Mouse (Mus musculus) right cerebral cortex, postnatal 25 days (tissue): Measurements from ENCODE around the gene Agap1.
A peak's percentile ranks its signal among the peaks of the same experiment; 100 is the strongest.

ENCODE experiments used
- DNase-seq: peaks from one replicate; pipeline ENCODE4 v3.0.0; 2022

The Agap1 gene

DNA sequence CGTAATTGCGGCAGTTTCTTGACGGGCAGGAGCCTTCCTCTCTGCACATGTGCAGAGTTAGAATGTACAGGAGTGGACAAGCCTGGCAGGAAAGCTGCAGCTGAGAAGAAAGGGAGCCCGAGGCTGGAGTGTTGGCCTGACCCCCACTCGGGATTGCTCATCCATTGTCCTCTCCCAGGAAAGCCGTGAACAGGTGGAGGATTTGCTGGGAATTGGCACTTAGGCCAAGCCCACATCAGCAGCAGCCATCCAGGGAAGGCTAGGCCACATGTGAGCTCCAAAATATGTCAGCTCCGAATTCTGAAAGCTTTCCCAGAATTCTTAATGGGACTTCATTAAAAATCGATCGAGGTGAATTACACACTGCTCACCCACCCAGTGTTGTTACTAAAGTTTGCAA lies 270.4 kb downstream of the Agap1 start:
- no peak for DNase-seq

DNA sequence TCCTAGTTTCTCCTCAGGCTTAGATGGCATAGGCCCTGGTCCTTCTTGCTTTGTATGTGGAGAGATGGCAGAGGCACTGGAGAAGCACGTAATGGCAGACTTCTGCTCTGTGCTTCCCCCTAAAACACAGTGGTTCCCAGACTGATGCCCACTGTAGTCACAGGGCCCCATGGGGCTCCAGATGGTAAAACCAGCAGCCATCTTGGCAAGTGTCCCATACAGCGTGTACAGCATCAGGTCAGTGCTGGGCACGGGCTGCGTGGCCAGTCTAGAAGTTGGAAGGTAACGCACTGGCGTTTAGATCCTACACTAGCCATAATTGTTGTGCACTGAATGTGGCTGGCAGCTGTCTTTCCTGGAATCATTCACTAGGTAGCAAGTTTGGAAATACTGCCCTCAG lies 273.9 kb downstream of the Agap1 start:
- no peak for DNase-seq

DNA sequence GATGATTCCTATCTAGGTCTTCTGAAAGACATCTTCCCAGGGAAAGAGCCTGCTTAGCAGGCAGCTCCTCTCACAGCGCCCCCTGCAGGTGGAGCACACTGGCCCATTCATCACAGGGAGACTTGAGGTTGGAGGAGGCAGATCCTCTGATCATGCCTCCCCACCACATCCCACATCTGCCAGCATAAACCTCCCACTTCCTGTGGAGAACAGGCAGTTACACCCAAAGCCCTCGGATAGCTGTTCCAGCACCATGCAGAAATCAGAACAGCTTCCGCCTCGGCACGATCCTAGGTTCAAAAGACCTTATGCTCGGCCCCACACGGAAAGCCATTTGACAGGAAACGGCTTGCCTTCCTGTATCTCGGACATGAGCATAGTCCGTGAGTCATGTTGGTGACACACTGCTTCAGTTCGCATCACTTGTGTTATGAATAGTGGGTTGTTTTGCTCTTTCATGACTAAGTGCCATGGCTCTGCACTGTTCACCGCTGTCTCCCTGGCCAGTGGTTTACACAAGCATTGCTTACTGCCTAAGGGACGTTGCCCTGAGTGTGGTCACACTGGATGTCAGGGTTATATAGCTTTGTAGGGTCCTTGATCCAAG lies 276.1 kb downstream of the Agap1 start:
- DNase-seq: no peak

DNA sequence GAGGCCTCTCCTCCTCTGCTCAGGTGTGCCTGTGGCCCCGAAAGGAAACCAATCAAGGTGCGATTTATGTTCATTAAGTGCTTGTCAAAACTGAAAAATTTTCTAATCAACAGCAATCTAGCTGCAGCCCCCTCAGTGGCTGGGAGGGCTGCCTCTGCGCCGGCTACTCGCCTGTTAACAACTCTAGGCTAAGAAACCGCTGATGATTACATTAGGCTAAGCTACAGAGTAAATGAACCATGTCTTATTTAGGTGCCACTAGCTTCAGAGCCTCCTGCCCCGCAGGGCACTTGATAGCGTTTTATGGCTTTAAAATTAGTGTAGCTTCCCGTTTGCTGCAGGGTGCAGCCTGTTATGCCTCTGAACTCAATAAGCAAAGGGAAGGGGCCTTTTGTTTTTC lies 279.8 kb downstream of the Agap1 start:
- no peak for DNase-seq

DNA sequence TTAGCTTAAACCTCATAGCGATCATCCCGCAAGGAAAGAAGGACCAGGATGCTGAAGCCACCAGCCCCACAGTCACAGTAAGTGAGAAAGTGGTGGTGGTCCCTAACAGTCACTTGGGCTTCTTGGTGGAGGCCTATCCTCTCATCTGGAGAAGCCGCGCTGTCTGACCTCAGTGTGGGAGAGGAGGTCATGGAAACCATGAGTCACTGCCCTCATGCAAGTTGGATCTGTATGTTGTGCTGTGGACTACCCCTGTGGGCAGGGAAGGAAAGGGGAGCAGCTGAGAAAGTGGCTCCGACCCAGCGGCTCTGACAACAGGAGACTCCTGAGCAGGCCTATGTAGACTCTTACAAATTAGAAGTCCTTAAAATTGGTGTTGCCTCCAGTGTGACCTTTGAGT lies 280.5 kb downstream of the Agap1 start:
- DNase-seq: no peak

DNA sequence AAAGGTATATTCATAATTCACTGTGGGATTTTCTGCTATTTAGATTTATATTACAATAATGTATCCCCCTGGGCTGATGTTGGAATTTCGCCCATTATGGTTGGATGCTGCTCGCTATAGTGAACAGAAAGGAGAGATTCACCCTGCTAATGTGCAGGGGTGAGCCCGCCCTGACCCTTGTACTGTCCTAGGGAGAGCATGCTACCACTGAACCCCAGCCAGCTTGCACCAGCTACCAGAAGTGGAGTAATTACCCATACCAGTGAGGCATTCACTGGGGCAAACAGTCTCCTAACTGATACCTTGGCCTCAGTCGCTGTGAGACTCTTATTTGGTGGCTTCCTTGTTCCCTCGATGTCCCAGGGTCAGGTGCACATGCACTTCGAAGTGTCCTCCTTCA lies 281.4 kb downstream of the Agap1 start:
- DNase-seq: no peak

DNA sequence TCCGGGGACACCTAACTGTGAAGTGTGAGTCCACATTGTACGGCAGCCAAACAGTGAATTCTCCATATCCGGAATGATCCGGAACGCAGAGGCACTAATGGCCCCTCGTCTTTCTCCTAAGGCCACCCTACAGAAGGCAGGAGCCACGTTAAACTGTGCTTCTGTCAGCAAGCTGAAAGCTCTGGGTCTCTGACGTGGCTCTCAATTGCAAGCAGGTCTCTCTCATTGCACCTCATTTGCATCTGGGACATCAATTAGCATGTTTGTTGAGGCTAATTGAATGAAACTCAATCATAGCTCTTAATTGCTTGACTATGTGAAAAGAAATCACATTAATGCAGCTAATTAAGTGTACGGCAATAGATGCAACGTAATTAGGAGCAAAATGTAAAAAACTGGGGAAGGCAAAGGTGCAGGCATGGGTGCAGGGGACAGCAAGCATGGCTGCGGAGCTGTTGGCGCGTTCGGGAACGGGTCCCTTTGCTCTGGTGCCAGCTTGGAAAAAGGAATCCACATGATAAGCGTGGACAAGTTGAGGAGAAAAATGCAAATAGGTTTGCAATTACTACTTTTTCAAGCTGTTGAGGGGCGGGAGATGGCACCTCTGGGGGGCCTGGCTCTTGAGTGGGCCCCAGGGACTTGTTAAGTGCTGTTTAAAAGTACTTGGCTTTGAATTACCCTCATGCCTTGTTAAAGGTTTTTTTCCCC lies 284.6 kb downstream of the Agap1 start:
- DNase-seq: no peak

DNA sequence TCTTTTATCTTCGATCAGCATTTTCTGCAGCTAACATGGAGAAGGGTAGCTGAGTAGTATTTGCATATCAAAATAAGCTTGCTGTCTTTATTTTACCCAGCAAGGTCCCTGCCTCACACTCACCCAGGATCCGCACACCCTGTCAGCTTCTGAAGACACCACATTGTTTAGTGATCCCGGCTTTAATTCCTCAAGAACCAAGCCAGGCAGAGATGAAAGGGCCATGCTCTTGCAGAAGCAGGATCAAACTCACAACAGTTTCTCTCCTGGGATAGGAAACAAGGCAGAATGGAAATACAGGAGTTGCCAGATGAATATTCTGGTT lies 285.1 kb downstream of the Agap1 start:
- no peak for DNase-seq

DNA sequence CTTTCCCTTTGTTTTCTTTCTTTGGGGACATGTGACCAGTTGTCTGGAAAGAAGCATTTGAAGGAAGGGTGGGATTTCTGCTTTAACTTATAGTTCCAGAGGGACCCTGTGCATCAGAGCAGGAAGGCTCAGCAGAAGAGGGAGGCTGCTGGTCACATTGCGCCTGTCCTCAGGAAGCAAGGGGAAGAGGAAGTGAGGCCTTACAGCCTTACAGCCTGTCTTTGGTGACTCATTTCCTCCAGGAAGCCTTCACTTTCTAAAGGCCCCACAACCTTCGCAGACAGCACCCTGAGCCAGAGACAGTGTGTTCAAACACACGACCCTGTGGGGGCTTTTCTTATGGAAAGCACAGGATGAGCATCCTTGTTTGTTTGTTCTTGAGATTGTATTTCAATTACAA lies 287.8 kb downstream of the Agap1 start:
- no peak for DNase-seq

DNA sequence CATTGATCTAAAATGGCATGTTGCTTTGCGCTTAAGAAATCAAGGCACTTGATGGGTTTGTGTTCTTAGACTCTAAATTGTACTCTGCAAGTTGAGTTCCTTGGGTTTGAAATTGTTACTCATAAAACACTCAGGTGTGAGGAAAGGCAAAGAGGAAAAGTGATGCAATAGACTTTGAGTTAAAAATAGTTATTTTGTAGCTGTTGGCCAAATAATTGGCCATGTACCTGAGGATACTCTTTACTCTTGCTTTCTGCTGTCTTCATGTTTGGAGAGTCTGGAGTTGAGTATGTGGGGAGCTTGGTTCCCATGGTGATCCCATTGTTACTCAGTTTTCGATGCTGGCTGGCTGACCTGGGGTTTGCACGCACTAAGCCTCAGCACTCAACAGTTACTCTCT lies 291.6 kb downstream of the Agap1 start:
- no peak for DNase-seq

DNA sequence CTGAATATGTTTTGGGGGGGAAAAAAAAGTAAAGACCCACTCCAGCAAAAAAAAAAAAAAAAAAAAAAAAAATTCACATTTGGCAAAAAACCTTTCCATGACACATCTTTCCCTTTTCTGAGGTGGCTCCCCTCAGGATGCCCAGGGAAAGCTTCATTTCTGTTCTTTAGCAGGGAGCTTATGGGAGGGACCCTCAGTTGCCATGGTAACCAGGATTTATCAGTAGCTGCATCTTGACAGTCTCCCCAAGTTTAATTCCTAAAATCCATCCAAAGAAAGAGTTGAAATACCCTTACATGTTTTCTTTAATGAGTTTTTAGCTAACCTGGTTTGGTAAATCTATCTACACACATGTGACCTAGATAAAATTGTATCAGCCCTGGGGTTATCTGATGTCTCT lies 295.1 kb downstream of the Agap1 start:
- no peak for DNase-seq

DNA sequence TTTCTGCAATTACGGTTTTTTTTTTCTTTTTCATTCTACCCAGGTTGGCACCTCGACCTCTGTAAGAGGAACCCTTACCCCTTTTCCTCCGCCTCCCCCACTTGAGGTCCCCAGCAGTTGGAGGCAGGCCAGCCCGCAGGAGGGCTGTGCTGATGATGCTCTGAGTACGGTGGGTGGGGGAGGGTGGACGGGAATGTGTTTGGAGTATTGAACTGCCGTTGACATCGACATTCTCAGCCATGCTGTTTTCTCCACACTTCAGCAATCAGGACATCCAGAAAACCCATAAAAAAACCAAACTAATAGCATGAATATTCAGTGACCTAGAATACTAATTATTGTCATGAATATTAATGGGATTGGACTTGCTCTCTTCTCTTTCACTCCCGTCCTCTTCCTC lies 295.9 kb downstream of the Agap1 start:
- DNase-seq: no peak

DNA sequence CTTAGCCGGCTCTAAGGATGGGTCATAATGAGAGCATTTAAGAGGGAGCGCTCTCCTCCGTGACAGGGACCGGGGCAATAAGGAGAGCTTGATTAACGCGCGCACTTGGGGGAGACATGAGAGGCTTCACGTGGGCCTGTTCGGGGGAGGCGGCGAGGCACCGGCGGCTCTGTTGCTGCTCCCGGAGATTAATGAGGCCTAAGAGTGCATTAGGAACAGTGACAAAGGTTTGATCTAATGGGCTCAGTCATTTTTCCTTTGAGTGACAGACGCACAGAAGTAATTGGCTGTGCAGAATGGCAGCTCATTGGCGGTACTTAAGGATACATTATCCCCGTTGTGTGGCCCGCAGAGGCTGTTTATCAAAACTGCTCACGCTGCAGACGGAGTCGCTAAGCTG lies 296.3 kb downstream of the Agap1 start:
- no peak for DNase-seq

DNA sequence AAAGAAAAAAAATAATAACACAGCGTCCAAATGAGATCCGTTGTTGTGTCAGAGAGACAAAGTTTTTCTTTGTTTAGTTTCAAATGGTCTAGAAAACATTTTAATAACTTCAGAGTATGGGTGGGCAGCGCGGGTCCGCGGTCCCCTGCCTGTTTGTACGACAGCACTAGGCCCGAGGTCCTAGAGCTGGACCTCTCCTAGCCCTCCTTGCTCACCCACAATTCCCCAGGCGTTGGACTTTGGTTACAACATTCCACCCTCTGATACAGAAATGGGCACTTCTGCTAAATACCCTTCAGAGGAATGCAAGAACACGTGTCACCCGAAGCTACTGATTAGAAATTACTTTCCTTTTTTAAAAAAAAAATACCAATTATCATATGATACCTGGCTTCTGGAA lies 296.7 kb downstream of the Agap1 start:
- no peak for DNase-seq

DNA sequence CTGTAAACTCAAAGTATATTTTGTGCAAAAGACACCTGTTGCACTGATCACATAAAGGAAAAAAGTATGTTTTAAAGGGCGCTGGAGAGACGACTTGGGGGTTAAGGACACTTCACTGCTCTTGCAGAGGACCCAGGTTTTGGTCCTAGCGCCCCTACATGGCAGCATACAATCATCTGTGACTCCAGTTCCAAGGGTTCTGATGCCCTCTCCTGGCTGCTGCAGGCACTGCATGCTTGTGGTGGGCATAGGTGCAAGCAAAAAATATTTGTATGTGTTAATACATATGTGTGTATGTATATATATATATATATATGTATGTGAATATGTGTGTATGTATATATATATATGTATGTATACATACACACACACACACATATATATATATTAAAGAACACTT lies 298.1 kb downstream of the Agap1 start:
- no peak for DNase-seq

DNA sequence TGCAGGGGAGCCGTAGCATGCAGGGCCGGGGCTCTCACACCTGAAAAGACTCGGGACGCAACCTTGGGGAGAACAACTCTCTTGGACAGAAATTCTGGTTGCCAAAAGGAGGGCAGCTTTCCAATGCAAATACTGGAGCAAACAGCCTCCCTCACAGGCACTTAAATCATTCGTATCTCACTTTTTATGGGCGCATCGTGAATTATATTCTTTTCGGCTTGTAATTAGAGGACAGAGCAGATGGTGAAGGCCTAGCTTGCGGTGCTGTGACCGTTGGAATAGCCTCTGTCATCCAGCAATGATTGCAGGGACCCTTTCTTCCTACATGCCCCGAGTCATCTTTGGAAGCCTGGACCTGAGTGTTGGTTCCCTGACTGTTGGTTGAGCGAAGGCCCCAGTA lies 300.8 kb downstream of the Agap1 start:
- no peak for DNase-seq

DNA sequence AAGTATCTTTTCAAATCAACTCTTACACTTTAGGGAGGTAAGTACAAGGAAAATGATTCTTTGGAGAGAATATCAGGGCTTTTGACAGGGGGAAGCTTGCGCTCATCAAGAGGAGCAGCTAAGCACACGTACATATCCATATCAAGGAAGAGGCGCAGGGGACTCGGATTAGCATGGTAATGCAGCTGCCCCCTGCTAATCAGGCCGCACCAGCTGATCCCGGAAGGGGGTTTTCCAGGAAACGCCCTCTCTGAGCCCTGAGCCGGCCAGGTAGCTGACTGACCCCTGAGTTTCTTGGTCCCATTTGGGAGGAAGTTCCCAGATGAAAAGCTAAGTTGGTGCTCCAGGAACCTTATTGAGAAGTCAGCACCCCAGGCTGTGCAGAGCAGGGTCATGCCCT lies 301.8 kb downstream of the Agap1 start:
- DNase-seq: no peak

DNA sequence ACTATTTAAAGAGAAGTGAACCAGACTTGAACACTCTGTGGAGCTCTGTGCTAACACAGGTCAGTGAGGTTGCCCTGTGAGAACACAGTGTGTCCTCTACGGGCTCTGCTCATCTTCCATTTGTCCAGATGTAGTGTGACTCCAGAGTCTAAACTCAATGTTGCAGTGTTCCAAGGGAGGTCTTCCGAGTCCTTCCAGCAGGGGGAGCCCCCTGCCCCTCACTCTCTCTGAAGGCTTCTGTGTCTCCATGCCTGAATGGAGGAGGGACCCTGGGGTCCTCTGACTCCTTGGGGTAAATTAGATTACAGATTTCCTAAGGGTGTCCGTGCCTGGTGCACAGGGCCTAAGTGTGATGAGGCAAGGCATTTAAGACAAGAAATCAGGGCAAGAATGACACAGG lies 302.9 kb downstream of the Agap1 start:
- DNase-seq: no peak

DNA sequence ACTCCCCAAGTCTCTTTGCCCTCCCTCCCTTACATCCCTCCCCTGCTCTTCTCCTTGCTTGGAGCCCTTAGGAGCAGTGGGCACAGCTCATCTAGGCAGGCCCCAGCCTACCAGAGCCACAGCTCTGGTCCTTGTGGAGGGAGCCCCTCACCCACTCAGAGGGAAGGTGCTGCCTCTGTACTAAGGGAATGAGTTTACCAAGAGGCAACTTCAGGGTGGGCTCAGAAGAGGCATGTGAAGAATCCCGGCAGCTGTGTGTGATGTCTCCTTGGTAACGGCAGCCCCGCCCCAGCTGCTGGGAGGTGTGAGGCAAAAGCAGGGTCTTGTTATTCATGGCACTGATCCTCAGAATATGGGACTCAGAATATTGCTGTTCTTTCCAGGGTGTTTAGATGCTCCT lies 309.3 kb downstream of the Agap1 start:
- no peak for DNase-seq

DNA sequence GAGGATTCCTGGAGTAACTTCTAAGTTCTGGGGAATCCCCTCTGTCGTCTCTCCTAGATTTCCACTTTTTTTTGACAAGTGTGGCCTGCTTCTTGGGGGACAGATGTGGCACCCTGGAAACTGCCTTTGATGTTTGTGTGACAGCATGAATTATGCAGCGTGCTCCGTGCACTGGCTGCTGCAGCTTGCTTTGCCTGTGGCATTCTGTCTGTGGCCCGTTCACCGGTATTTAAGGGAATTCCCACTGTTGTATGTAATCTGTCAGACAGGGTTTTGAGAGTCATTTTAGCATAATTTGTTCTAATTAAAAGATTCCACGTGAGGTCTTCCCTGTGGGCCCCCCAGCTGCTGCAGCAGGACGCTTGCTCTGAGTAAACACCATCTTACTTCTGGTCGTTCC lies 312.3 kb downstream of the Agap1 start:
- no peak for DNase-seq

DNA sequence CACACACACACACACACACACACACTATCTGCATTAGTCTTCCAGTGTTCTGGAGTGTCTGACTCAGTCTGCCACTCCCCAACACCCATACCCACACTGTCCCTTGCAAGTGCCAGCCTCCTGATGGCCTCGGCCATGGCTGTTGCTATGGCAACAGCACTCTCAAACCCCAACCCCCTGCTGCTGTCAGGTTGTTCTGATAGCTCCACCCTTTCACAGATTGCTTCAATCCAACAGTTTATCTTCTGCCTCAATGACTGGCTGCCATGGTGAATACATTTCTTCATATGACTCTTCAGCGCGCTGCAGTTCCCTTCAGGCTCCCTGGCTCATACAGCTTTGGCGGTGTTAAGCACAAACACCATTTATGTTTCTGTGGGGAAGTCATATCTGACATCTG lies 315.0 kb downstream of the Agap1 start:
- no peak for DNase-seq

DNA sequence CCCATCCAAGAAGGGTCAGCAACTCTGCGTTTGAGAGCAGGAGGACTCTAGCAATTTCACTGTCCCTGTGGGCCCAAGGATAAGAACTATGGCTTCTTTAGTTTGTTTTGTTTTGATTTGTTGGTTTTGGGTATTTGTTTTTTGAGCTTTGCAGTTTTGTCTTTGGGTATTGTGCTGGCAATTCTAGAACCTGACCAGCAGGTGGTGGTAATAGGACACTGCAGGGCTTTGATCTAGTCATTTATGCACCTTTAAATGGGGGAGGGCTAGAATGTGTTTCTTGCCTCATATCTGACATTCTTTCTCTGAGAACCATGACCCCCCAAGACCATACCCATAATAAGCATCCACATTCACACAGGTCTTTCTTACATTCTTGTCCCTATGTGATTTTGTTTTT lies 315.7 kb downstream of the Agap1 start:
- no peak for DNase-seq

DNA sequence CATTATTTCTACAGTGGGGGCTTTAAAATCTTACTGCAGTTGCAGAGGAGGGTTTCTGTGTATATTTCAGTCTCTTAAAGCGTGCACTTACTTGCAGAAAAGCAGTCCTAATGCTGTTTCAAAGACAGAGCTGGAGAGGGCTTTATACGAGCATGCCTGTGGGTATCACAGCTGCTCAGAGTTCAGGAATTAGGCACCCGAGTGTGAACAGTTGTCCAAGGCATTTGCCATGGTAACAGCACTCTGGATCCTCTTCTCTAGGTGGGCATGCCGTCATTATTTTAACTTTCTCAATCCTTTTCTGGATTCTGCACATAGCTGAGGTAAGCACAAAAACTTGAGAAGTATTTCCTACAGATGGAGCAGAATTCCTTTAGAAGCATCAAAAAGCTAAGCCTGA lies 321.1 kb downstream of the Agap1 start:
- no peak for DNase-seq

DNA sequence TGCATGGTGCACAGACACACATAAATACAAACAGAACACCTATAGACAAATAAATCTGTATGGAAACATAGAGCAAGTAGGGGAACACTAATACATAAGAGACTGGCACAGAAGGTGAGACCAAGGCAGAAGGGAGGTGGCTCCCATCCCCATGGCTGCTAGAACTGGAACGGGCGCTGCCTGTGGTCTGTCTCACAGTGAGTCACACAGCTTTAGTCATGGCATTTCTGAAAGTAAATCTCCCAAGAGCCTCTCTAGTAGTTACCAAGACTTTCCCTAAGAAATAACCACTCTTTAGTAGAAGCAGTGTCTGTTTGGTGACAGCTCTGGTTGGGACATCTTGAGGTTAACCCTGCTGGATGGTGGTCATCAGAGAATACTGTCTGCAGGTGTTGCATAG lies 326.1 kb downstream of the Agap1 start:
- DNase-seq: peak; percentile 38

DNA sequence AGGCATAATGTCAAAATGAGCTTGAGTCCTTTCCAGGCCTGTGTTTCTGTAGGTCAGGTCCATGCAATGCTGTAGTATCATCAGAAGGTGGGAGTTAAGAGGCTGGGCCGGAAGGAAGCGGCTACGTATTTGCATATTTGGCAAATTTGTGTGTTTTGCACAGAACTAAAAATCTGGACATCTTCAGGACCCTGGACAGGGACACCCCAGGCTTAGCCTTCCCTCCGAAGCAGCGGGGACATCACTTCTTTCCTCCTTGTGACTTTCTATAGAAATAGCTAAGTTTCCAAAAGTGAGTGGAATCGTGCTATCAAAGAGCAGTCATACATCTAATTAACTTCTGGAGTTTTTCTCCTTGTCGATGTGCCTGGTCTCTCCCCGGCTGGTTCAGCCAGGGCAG lies 327.3 kb downstream of the Agap1 start:
- no peak for DNase-seq

DNA sequence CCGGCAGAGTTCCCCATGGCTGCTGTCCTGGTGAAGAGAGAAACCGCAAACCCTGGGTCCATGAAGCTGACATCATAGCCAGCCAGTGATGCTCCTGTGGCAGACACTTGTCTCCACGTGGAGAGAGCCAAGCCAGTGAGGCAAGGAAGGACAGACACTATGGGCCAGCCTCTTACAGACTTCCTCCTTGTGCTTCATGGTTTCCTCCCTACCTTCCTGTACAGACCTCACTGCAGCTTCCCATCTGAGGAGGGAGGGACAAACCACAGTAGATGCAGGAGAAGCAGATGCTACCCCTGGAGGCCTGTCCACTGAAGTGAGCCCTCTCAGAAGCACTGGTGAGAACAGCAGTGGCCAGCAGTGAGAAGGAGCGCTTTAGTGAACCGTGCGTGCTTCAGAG lies 332.2 kb downstream of the Agap1 start:
- no peak for DNase-seq
